Mouse (Mus musculus): Measurements from ENCODE around the gene Adcy6.
A peak's percentile ranks its signal among the peaks of the same experiment; 100 is the strongest.
"Not testable (repeated sequence)": the region's sequence is repeated elsewhere in the genome, so short reads cannot be mapped to it uniquely, and the experiment has no call there.

Gene Adcy6

DNA sequence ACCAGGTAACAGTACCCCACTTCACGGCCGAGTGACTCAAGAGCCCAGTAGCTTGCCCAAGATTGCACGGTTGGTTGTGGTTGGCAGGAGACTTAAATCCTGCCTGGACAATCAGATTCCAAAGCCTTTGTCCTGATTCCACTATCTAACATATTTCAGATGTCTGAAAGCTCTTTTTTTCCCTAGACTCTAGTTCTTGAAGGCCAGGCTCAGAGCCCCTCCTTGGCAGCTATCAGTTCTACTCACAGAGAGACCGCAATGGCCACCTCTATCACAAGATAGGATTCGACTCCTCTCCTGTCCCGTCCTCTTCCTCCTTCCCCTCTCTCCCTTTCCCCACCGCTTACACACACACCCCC is 8.1 kb downstream of the Adcy6 start:
- DNase-seq, result no peak

DNA sequence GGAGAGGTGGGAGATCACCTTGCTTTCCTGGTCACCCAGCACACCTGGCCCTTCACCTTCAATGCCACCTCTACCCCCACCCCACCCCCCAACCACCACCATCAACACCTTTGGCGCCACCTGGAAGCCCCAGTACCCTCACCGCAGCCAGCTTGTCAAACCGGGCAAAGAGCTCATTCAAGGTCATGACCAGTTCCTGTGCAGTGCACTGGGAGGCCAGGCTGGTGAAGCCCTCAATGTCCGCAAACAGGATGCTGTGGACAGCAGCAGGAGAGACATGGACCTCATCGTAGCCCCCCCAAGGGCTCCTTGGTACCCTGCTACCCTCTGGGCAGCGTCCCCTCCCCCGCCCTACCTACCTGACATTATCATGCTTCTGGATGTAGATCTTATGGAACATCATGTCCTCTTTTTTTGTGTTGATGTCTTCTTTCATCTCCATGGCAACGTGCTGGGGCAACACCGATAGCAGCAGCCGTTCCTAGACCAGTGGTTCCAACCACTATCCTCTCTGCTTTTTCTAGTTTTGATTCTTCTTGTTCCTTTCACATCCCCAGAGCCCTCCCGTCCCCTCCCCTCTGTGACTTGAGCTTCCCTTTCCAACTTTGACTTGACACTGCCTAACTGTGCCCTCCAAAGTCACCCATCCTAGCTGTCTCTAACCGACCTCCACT is 9.7 kb downstream of the Adcy6 start:
- no peak for DNase-seq

GRCm38 (mm10) chr15:98596609-98597008 is 13.3 kb downstream of the Adcy6 start:
- DNase-seq, result no peak

DNA sequence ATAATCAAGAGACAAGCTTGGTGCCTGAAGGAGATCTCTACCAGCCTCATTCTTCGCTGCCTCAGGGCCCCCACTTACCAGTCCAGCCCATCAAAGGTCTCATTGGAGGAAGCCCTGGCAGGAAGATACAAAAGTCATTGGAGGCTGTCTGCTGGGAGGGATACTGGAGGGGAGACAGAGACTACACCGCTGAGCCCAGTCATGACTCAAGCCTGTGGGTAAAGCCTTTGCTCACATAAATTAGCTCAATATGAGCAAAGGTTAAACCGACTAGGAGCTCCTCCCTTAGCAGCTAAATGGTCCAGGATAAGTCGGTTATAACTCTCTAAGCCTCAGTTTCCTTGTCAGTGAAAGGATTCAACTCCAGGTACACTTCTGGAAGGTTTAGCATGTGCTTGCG is 14.8 kb downstream of the Adcy6 start:
- no peak for DNase-seq

DNA sequence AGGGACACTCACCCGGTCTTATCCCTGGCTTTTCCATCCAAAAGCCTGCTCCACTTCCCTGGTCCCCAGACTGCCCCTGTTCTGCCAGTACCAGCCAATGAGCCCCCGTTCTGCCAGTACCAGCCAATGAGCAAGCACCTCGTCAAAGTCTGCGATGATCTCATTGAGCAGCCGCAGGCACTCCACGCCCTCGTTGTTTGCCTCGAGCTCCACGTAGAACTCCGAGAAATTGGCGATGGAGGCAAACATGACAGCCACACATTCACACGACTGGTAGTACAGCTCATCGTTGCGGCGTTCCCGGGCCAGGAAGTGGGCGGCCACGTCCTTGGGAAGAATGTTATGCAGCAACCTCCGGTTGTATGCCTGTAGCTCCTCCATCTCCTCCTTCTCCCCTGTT is 15.7 kb downstream of the Adcy6 start:
- no peak for DNase-seq

DNA sequence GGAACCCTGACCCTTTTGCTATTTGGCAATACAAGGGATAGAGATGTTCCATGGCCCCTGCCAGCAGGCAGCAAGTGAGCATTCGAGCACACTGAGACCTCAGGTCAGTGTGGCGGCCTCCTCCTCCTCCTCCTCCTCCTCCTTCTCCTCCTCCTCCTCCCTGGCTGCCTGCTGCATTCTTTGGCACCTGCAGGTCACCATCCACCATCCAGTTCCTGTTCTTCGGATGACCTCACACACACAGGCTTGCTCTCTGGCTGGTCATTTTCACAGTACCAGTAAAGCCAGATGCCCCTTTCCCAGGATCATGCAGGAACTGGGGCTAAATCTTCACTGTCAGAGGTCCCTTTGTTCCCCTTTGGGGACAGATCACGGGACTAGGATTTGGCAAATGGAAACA is 18.5 kb downstream of the Adcy6 start:
- DNase-seq, result no peak

- DNase-seq, result no peak
Observed at GRCm38 (mm10) chr15:98589640-98590336, 20.1 kb downstream of the Adcy6 start.

DNA sequence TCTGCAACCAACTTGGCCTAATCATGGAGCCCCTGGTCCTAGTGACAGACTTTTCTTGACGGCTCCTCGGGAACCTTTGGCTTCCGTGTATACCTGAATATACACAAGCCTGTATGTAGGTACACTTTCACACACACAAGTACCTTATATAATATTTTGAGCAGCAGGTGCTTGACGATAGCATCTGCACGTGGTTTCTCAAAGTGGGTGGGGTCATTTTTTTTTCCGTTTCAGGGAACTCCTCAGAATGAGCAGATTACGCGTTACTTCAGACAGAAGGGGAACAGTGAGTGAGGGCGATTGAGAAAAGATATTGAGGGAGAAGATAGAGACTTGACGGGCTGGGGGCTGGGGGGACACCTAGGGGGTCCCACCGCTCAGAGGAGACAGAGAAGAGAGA is 22.1 kb downstream of the Adcy6 start:
- no peak for DNase-seq

- DNase-seq, result not testable (repeated sequence)
Observed at GRCm38 (mm10) chr15:98586141-98586540, 23.7 kb downstream of the Adcy6 start.

GRCm38 (mm10) chr15:98585421-98585820 is 24.5 kb downstream of the Adcy6 start:
- peak in 1 of 2 experiments; percentile 66 for DNase-seq

DNA sequence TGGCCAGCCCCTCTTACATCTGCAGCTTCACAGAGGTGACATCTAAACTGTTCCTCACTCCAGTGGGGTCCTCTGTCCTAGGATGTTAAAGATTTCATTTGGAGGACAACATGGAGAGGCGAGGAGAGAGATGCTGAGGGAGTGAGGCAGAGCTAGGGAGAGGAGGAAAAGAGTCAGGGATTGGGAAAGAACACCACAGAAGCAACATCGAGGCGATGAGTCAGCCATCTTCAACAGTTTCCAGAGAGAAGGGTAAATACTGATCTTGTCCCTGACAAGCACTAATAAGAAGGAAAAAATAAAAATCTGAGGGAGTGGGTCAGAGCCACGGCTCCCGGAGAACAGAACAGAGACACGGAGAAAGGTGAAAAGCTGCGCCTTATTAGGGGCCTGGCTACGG is 26.9 kb downstream of the Adcy6 start:
- no peak for DNase-seq

DNA sequence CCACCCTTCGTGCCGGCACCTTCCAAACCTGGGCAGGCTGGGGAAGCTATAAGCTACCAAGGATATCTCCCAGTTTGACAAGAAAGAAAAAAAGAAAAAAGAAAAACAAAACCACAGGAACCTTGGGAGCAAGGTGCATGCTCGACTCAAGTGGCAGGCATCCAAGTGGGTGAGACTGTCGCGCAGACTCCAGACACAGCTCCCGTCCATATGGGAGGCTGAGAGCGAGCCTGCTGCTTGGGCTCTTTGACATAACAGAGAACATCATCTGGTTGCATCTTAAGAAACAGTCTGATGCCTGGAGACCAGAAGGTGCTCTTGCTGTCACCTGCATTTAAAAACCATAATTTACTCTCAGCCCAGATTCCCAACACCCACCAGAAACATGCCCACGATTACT is 27.5 kb downstream of the Adcy6 start:
- DNase-seq, result peak; percentile 55

- peak; percentile 79 to 90 for DNase-seq
Observed at GRCm38 (mm10) chr15:98579795-98580464, 29.9 kb downstream of the Adcy6 start.

GRCm38 (mm10) chr15:98579310-98579709 is 30.6 kb downstream of the Adcy6 start:
- DNase-seq, result no peak

DNA sequence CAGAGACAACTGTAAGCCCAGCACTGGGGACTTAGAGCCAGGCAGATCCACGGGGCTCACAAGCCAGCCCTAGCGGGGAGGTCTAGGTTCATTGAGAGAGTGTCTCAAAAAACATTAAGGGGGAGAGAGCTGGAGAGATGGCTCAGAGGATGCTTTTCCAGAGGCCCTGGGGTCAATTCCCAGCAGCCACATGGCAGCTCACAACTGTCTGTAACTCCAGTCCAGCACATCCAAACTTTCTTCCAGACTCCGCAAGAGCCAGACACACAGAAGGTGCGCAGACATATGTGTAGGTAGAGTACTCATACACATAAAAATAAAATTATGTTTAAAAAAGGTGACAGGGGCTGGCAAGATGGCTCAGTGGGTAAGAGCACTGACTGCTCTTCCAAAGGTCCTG is 36.6 kb downstream of the Adcy6 start:
- DNase-seq, result no peak

GRCm38 (mm10) chr15:98570873-98571538 is 38.9 kb downstream of the Adcy6 start, which contains the start of the genes Ccnt1 and 4930415O20Rik:
Gene Ccnt1, minus strand, starts transcription at chr15:98570923.
Gene 4930415O20Rik, plus strand, starts transcription at chr15:98571004.
- no peak for DNase-seq

- no peak for DNase-seq
Observed at GRCm38 (mm10) chr15:98569795-98570365, 40.0 kb downstream of the Adcy6 start.

GRCm38 (mm10) chr15:98569216-98569615 is 40.7 kb downstream of the Adcy6 start:
- DNase-seq, result no peak

- no peak for DNase-seq
Observed at GRCm38 (mm10) chr15:98568256-98569033, 41.4 kb downstream of the Adcy6 start.

GRCm38 (mm10) chr15:98567278-98568134 is 42.4 kb downstream of the Adcy6 start:
- peak; percentile 99 to 100 for DNase-seq

- DNase-seq, result no peak
Observed at GRCm38 (mm10) chr15:98566973-98567277, 43.0 kb downstream of the Adcy6 start.
